Mouse (Mus musculus): ENCODE data around the gene Dscam.

DNA sequence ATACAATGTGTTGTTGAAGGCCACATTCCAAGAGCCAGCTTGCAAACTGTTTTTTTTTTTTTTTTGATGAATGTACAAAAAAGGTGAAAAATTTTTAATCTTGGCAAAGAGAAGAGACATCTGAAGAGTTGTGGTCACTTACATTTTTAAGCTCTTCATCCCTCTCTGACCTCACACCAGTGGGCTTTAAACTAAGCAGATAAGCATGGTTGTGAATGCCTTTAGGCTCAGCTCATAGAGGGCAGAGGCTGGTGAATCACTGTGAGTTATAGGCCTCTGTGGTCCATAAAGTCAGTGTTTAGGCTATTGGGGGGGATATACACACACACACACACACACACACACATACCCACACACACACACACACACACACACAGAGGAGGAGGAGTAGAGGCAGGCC, 109.8 kb downstream of the Dscam start:
- TF ChIP-seq POLR2A (IDR thresholded peaks at IDR 0.05; ENCODE audit: insufficient read depth, low read length) (no peak), CTCF (IDR thresholded peaks at IDR 0.05; ENCODE audit: low read depth, low read length) (no peak)
